Mouse (Mus musculus): Measurements from ENCODE around the gene Hbb-bh1. TPM values are rescaled to one million over a fixed set of nuclear protein-coding genes. Genes with fewer than 3 reads are reported as not detected.
"Not testable (repeated sequence)": the region's sequence is repeated elsewhere in the genome, so short reads cannot be mapped to it uniquely, and the experiment has no call there.

The Hbb-bh1 gene
- polyA plus RNA-seq, 1 experiment from 2014 or later, result 1.1 TPM

DNA sequence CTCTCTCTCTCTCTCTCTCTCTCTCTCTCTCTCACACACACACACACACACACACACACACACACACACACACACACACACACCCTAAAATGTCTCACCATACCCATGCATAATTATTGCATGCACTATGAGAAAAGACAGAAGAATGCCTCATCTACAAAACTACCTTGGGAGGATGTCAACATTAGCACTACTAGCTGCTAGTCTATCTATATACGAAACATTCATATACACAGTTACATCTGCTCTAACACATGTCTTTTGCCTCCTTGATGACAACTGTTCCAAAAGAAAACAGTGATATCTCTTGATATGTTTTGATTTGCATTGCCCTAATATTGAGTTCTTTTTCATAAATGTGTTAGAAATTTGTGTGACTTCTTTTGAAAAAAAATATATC lies 32.7 kb downstream of the Hbb-bh1 start:
- no peak overlapping the region for H3K27ac ChIP-seq (replicated peaks)
- 76% methylated on average over 1 of the region's 1 CpGs for WGBS
- H3K4me2 ChIP-seq (replicated peaks), result no peak overlapping the region
- H3K4me1 ChIP-seq, result no peaks in the 10 kb centered on the region
- no peak overlapping the region for H3K9ac ChIP-seq (replicated peaks)
- no peaks in the 10 kb centered on the region for H3K9me3 ChIP-seq
- H3K27me3 ChIP-seq, result no peaks in the 10 kb centered on the region
- no peak overlapping the region for H3K4me3 ChIP-seq
- H3K36me3 ChIP-seq, result no peaks in the 10 kb centered on the region
- no peak for ATAC-seq (replicated peaks)

DNA sequence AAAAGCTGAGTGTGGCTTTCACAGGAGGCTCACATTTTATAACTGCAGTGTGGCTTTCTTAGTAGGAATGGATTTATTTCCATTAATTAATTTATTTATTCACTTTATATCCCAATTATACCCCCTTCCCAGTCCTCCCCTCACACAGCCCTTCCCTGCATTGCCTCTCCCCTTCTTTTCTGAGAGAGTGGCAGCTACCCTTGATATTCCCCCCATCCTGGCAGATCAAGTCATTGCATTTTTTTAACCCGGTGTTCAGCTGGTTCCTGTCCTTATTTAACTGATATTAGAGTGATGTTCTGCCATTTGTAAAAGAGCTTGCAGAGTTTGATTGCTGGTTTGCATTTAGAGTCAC lies 33.2 kb downstream of the Hbb-bh1 start:
- Histone ChIP-seq H3K36me3 (no peaks in the 10 kb centered on the region), H3K9me3 (no peaks in the 10 kb centered on the region), H3K27me3 (no peaks in the 10 kb centered on the region), H3K9ac (replicated peaks) (no peak overlapping the region), H3K4me3 (no peak overlapping the region), H3K27ac (replicated peaks) (no peak overlapping the region), H3K4me2 (replicated peaks) (no peak overlapping the region), H3K4me1 (no peaks in the 10 kb centered on the region)
- 75% methylated on average over 1 of the region's 1 CpGs for whole genome bisulfite sequencing
- no peak for ATAC-seq (replicated peaks)

- no peaks in the 10 kb centered on the region for H3K9me3 ChIP-seq
- no peaks in the 10 kb centered on the region for H3K36me3 ChIP-seq
- no peaks in the 10 kb centered on the region for H3K4me1 ChIP-seq
- no peak overlapping the region for H3K4me3 ChIP-seq
- no peak overlapping the region for H3K4me2 ChIP-seq (replicated peaks)
- H3K9ac ChIP-seq (replicated peaks), result no peak overlapping the region
- ATAC-seq (replicated peaks), result no peak
- H3K27ac ChIP-seq (replicated peaks), result no peak overlapping the region
- WGBS, result 68% methylated on average over 5 of the region's 5 CpGs
- no peaks in the 10 kb centered on the region for H3K27me3 ChIP-seq
Measured at GRCm38 (mm10) chr7:103808971-103809800, 33.8 kb downstream of the Hbb-bh1 start.

- not testable (repeated sequence) for H3K9me3 ChIP-seq; H3K9ac ChIP-seq (replicated peaks); H3K4me3 ChIP-seq; ATAC-seq (replicated peaks); H3K4me1 ChIP-seq; H3K36me3 ChIP-seq; H3K27ac ChIP-seq (replicated peaks); H3K27me3 ChIP-seq; H3K4me2 ChIP-seq (replicated peaks)
- 81% methylated on average over 2 of the region's 2 CpGs for WGBS
Measured at GRCm38 (mm10) chr7:103808120-103808519, 34.8 kb downstream of the Hbb-bh1 start.

GRCm38 (mm10) chr7:103806856-103807255 lies 36.1 kb downstream of the Hbb-bh1 start:
- Histone ChIP-seq H3K4me1 (no peaks in the 10 kb centered on the region), H3K4me3 (no peak overlapping the region), H3K9ac (replicated peaks) (no peak overlapping the region), H3K27me3 (no peaks in the 10 kb centered on the region), H3K9me3 (no peaks in the 10 kb centered on the region), H3K27ac (replicated peaks) (no peak overlapping the region), H3K4me2 (replicated peaks) (no peak overlapping the region), H3K36me3 (no peaks in the 10 kb centered on the region)
- ATAC-seq (replicated peaks), result no peak
- WGBS, result 53% methylated on average over 1 of the region's 1 CpGs

GRCm38 (mm10) chr7:103792669-103793388 lies 50.1 kb downstream of the Hbb-bh1 start:
- H3K4me3 ChIP-seq, result no peak overlapping the region
- no peak overlapping the region for H3K9ac ChIP-seq (replicated peaks)
- no peak overlapping the region for H3K4me2 ChIP-seq (replicated peaks)
- WGBS, result 19% methylated on average over 4 of the region's 4 CpGs
- no peaks in the 10 kb centered on the region for H3K27me3 ChIP-seq
- no peak for ATAC-seq (replicated peaks)
- no peaks in the 10 kb centered on the region for H3K9me3 ChIP-seq
- no peaks in the 10 kb centered on the region for H3K4me1 ChIP-seq
- H3K36me3 ChIP-seq, result no peaks in the 10 kb centered on the region
- H3K27ac ChIP-seq (replicated peaks), result no peak overlapping the region

GRCm38 (mm10) chr7:103791721-103792120 lies 51.2 kb downstream of the Hbb-bh1 start, which contains the start of gene Olfr67:
TSS of gene Olfr67 (minus strand) at chr7:103791821.
- H3K27ac ChIP-seq (replicated peaks), result no peak within 1 kb of the TSS
- no peaks in the 10 kb centered on the region for H3K9me3 ChIP-seq
- no peak within 1 kb of the TSS for H3K9ac ChIP-seq (replicated peaks)
- 88% methylated on average over 3 of the region's 3 CpGs for WGBS
- H3K27me3 ChIP-seq, result no peaks in the 10 kb centered on the region
- no peak within 1 kb of the TSS for H3K4me2 ChIP-seq (replicated peaks)
- no peaks in the 10 kb centered on the region for H3K4me1 ChIP-seq
- no peak for ATAC-seq (replicated peaks)
- no peaks in the 10 kb centered on the region for H3K36me3 ChIP-seq
- no peak within 1 kb of the TSS for H3K4me3 ChIP-seq

Other genes starting within 250 kb of the Hbb-bh1 start
- not detected in 2 replicates for gene Olfr619, start 242.6 kb downstream of the Hbb-bh1 start, polyA plus RNA-seq (2015; fragmentation: Nextera tagmentation; extraction: Ambion mirVana)
- not detected in 2 replicates for gene Olfr620, start 230.6 kb downstream of the Hbb-bh1 start, polyA plus RNA-seq (2015; fragmentation: Nextera tagmentation; extraction: Ambion mirVana)
- gene Olfr622, start 200.5 kb downstream of the Hbb-bh1 start, polyA plus RNA-seq (2015; fragmentation: Nextera tagmentation; extraction: Ambion mirVana), result not detected in 2 replicates
- not detected in 2 replicates for gene Olfr623, start 179.5 kb downstream of the Hbb-bh1 start, polyA plus RNA-seq (2015; fragmentation: Nextera tagmentation; extraction: Ambion mirVana)
- not detected in 2 replicates for gene Olfr624, start 172.0 kb downstream of the Hbb-bh1 start, polyA plus RNA-seq (2015; fragmentation: Nextera tagmentation; extraction: Ambion mirVana)
- not detected in 2 replicates for gene Olfr625-ps1, start 160.4 kb downstream of the Hbb-bh1 start, polyA plus RNA-seq (2015; fragmentation: Nextera tagmentation; extraction: Ambion mirVana)
- gene Olfr243, start 128.5 kb downstream of the Hbb-bh1 start, polyA plus RNA-seq (2015; fragmentation: Nextera tagmentation; extraction: Ambion mirVana), result not detected in 2 replicates
- gene Olfr628, start 112.8 kb downstream of the Hbb-bh1 start, polyA plus RNA-seq (2015; fragmentation: Nextera tagmentation; extraction: Ambion mirVana), result not detected in 2 replicates
- gene Olfr629, start 98.2 kb downstream of the Hbb-bh1 start, polyA plus RNA-seq (2015; fragmentation: Nextera tagmentation; extraction: Ambion mirVana), result not detected in 2 replicates
- not detected in 2 replicates for gene Olfr630, start 85.8 kb downstream of the Hbb-bh1 start, polyA plus RNA-seq (2015; fragmentation: Nextera tagmentation; extraction: Ambion mirVana)
- gene Olfr69, start 71.6 kb downstream of the Hbb-bh1 start, polyA plus RNA-seq (2015; fragmentation: Nextera tagmentation; extraction: Ambion mirVana), result not detected in 2 replicates
- gene Olfr68, start 63.5 kb downstream of the Hbb-bh1 start, polyA plus RNA-seq (2015; fragmentation: Nextera tagmentation; extraction: Ambion mirVana), result not detected in 2 replicates
- gene Olfr67, start 51.3 kb downstream of the Hbb-bh1 start, polyA plus RNA-seq (2015; fragmentation: Nextera tagmentation; extraction: Ambion mirVana), result not detected in 2 replicates
- 1,298 and 1,407 TPM in 2 replicates for gene Hbb-bt, start 29.2 kb downstream of the Hbb-bh1 start, polyA plus RNA-seq (2015; fragmentation: Nextera tagmentation; extraction: Ambion mirVana)
- 3,597 and 4,102 TPM in 2 replicates for gene Hbb-bs, start 15.1 kb downstream of the Hbb-bh1 start, polyA plus RNA-seq (2015; fragmentation: Nextera tagmentation; extraction: Ambion mirVana)
- gene Hbb-bh2, start 2.6 kb downstream of the Hbb-bh1 start, polyA plus RNA-seq (2015; fragmentation: Nextera tagmentation; extraction: Ambion mirVana), result not detected in 2 replicates
- gene Hbb-y, start 10.1 kb upstream of the Hbb-bh1 start, polyA plus RNA-seq (2015; fragmentation: Nextera tagmentation; extraction: Ambion mirVana), result 114 and 201 TPM in 2 replicates
- not detected in 2 replicates for gene Olfr66, start 43.1 kb upstream of the Hbb-bh1 start, polyA plus RNA-seq (2015; fragmentation: Nextera tagmentation; extraction: Ambion mirVana)
- gene Olfr64, start 51.3 kb upstream of the Hbb-bh1 start, polyA plus RNA-seq (2015; fragmentation: Nextera tagmentation; extraction: Ambion mirVana), result not detected in 2 replicates
- gene Olfr65, start 60.3 kb upstream of the Hbb-bh1 start, polyA plus RNA-seq (2015; fragmentation: Nextera tagmentation; extraction: Ambion mirVana), result not detected in 2 replicates
- gene Olfr631, start 85.7 kb upstream of the Hbb-bh1 start, polyA plus RNA-seq (2015; fragmentation: Nextera tagmentation; extraction: Ambion mirVana), result not detected in 2 replicates
- gene Olfr632, start 91.2 kb upstream of the Hbb-bh1 start, polyA plus RNA-seq (2015; fragmentation: Nextera tagmentation; extraction: Ambion mirVana), result not detected in 2 replicates
- gene Olfr633, start 101.3 kb upstream of the Hbb-bh1 start, polyA plus RNA-seq (2015; fragmentation: Nextera tagmentation; extraction: Ambion mirVana), result not detected in 2 replicates
- not detected in 2 replicates for gene Olfr635, start 128.0 kb upstream of the Hbb-bh1 start, polyA plus RNA-seq (2015; fragmentation: Nextera tagmentation; extraction: Ambion mirVana)
- not detected in 2 replicates for gene Olfr638, start 155.6 kb upstream of the Hbb-bh1 start, polyA plus RNA-seq (2015; fragmentation: Nextera tagmentation; extraction: Ambion mirVana)
- gene Olfr639, start 174.1 kb upstream of the Hbb-bh1 start, polyA plus RNA-seq (2015; fragmentation: Nextera tagmentation; extraction: Ambion mirVana), result not detected in 2 replicates
- gene Olfr640, start 182.4 kb upstream of the Hbb-bh1 start, polyA plus RNA-seq (2015; fragmentation: Nextera tagmentation; extraction: Ambion mirVana), result not detected in 2 replicates
- not detected in 2 replicates for gene Olfr641, start 192.3 kb upstream of the Hbb-bh1 start, polyA plus RNA-seq (2015; fragmentation: Nextera tagmentation; extraction: Ambion mirVana)
- not detected in 2 replicates for gene Olfr642, start 209.5 kb upstream of the Hbb-bh1 start, polyA plus RNA-seq (2015; fragmentation: Nextera tagmentation; extraction: Ambion mirVana)
- not detected in 2 replicates for gene 4930516K23Rik, start 218.3 kb upstream of the Hbb-bh1 start, polyA plus RNA-seq (2015; fragmentation: Nextera tagmentation; extraction: Ambion mirVana)
- not detected in 2 replicates for gene Olfr644, start 228.7 kb upstream of the Hbb-bh1 start, polyA plus RNA-seq (2015; fragmentation: Nextera tagmentation; extraction: Ambion mirVana)
- not detected in 2 replicates for gene Olfr645, start 242.3 kb upstream of the Hbb-bh1 start, polyA plus RNA-seq (2015; fragmentation: Nextera tagmentation; extraction: Ambion mirVana)

All from forebrain, embryonic 15.5 days (tissue).